Mouse (Mus musculus) G1E-ER4 (cell line): ENCODE measurements around the gene Drg1. TPM values are rescaled to one million over a fixed set of nuclear protein-coding genes. Genes with fewer than 3 reads are reported as not detected.

ENCODE experiments used
- GATA1 ChIP-seq: IDR thresholded peaks from one replicate; pipeline ENCODE4 v1.8.0; 2012; ENCODE audit warnings: low read length, inconsistent platforms
- polyA plus RNA-seq: library from polyadenylated mRNA; stranded (reverse); fragments of >175 nt; gene quantifications from 2 replicates; pipeline ENCODE4 v1.2.3, GENCODE M21; 2012

Gene Drg1
- polyA plus RNA-seq, 1 experiment, result 103 TPM

DNA sequence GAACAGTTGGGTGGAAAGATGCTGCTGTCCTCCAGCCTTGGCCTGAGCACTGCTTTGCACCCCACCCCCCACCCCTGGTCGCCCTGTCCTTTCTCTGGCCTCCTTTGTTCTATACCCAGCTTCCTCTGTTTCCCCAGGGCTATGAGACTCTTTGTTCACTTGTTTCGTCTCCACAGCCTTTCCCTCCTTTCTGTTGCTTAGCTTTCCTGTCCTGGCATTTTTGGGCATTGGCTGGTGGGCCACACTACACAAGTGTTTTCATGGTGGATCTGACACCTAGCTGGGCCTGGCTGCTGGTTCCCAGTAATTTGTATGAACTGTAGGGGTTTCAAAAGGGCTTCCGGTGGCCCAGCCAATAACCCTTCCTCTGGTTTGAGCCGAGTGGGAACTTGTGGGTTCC is 27.1 kb upstream of the Drg1 start:
- TF ChIP-seq GATA1, result no peak

DNA sequence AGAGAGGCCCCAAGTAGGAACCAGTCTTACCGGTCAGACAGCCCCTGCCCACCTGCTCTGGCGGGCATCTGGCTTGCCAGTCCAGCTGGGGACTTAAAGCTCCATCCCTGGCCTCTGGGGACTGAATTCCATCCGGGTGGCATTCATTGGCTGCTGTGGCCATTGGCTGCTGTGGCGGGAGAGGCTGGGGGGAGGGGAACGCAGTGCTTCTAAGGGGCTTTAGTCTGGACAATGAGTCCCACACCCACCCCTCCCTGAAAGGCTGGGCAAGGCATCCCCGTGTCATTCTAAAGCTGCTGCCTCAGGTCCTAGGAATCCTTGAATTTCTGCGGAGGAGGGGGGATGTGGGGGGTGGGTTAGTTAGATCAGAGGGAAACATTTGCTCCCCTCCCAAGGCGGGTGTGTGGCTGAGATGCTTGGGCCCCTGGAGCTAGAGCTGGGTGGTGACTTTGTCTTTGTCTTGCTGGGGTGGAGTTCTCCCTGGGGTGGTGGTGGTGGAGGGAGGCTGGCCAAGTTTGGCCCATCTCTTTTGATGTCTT is 26.6 kb upstream of the Drg1 start:
- no peak for TF ChIP-seq GATA1

DNA sequence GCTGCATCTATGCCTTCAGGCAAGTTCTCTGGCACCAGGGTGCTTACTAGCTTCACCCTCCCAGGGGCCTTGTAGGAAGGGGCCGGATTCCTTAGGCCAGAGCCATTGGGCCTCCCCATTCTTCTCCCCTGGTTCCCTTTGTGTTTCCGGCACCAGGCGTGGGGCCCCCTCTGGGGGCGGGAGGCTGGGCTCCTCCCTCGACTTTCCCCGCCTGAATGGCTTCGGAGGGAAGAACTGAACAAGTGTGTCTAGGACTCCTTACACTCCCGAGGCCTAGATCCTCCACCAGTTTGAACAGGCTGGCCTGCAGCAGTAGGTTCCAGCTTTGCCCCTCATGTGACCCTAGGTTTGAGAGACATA is 25.8 kb upstream of the Drg1 start:
- TF ChIP-seq GATA1, result no peak

DNA sequence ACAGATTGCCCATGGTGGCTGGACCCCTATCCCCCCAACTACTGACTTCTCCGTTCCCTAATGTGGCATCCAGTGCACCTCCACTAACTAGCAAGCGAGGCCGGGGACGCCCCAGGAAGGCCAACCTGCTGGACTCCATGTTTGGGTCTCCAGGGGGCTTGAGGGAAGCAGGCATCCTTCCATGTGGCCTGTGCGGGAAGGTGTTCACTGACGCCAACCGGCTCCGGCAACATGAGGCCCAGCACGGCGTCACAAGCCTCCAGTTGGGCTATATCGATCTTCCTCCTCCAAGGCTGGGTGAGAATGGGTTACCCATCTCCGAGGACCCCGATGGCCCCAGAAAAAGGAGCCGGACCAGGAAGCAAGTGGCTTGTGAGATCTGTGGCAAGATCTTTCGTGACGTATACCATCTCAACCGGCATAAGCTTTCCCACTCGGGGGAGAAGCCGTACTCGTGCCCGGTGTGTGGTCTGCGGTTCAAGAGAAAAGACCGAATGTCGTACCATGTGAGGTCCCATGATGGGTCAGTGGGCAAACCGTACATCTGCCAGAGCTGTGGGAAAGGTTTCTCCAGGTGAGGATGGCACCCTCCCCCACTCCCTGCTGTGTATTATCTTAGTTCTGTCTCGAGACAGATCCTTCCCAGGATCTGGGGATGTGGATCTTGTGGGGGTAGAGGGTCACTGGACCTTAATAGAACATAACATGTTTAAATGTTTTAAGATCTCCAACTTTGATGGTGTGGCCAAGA is 25.3 kb upstream of the Drg1 start:
- no peak for TF ChIP-seq GATA1

DNA sequence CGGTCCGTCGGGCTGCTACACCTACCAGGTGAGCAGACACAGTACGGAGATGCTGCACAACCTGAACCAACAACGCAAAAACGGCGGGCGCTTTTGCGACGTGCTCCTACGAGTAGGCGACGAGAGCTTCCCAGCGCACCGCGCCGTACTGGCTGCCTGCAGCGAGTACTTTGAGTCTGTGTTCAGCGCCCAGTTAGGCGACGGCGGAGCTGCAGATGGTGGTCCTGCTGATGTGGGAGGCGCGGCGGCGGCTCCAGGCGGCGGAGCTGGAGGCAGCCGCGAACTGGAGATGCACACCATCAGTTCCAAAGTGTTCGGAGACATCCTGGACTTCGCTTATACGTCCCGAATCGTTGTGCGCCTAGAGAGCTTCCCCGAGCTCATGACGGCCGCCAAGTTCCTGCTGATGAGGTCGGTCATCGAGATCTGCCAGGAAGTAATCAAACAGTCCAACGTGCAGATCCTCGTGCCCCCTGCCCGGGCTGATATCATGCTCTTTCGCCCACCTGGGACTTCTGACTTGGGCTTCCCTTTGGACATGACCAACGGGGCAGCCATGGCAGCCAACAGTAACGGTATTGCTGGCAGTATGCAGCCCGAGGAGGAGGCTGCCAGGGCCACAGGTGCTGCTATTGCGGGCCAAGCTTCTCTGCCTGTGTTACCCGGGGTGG is 24.6 kb upstream of the Drg1 start:
- TF ChIP-seq GATA1, result no peak

DNA sequence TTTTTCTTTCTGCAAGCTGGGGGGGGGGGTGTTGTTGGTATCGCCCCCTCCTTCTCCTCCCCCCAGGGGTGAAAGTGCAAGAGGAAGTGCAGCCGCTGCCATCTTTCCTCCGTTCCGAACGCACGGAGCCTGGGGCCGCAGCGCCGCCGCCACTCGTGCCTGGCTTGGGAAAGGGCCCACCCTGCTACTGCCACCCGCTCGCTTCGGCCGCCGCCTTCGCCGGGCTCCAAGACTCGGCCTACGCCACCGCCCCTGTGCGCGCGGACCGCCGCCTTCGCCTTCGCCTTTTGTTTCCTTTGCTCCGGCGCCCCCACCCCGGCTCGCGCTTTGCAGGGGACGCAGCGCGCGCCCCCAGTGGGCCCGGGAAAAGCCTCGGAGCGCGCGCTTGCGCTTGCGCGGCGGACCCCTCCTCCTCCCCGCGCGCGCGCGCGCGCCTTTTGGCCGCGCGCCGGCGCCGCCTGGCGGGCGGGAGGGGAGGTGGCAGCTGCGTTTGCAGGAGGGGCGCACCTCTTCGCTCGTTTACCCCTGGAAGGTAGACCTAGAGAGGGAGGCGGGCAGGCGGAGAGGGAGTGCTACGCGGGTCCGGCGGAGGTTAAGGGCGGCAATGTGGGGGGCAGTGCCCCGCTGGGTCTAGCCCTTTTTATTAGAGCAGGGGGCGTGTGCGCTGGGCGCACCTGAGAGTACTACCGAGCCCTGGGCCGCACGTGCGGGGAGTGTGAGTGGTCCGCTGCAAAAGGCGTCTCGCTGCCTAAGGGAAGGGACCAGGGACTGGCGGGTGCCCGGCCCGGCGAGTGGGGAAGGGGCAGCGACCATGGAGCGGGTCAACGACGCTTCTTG is 23.8 kb upstream of the Drg1 start:
- TF ChIP-seq GATA1, result no peak

DNA sequence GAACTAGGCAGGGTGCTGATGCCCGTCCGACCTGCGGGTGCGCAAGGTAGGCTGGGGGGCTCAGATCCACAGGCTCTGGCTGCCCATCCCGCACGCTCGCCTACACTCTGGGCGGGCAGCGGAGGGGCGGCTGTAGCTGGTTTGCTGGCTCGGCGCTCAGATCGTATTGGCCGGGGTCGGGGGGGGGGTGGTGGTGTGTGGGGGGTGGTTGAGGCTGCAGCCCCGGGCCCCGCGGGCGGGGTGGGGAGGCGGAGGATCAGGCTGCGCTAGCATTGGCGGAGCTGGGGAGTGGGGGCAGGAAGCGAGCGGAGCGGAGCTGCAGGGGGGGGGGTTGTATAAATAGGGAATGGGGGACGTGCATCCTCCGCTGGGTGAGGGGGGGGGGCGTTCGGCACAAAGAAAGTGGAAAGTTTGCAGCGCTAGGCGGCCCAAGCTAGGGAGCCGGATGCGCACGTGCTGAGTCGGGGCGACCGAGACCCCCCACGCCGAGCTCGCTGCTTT is 23.1 kb upstream of the Drg1 start:
- no peak for TF ChIP-seq GATA1

DNA sequence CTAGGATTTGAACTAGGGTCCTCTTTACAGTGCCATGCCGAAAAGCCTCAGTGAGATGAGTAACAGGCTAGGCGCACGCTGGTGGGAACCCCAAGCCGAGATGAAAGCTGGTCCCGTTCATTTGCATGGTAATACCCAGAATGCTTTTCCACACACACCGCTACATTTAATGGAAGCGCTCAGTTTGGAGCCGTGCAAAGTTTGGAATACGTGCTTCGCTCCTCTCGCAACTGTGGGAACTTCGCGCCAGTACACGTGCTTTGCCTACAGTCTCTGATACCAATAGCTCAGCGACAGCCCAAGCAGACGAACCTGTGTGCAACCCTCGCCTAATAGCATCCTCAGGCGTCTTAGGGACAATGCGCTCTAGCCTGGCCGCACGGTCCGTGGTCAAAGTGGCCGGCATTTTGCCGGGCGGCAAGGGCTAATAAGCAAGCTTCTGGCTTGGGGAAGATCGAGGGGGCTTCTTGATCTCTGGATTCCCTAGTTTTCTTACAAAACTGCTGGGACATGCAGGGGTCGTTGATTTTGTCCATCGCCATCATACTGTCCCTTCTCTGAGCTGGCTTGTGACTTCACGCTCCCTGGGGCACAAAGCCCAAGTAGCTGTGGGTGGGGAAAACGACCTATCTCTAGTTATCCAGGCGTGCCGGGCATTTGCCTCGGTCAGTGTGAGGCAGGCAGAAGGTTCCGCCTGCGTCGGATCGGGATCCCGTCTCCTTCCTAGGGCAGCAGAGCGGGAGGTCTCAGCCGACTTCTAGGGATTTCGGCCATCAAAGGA is 22.5 kb upstream of the Drg1 start, which contains the start of gene Patz1:
Patz1 (plus strand) TSS at position 354 of the 781 bp plus-strand sequence.
- no peak for TF ChIP-seq GATA1

DNA sequence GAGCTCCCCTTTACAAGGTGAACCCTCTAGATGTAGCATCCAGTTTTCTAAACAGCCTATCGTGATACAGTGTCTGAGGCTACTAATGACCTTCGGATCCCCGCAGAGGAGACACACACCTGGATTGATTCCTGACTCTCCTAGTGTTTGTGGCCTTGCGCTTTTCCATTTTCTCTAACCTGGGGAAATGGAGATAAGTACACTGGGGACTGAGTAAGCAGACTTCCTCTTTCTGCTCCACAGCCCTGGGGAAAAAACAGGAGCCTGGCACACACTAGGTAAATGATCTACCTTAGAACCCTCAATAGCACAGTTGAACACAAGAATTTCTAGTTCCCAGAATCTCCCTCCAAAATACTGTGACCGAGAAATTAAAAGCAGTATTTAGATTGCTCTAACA is 21.7 kb upstream of the Drg1 start:
- no peak for TF ChIP-seq GATA1

DNA sequence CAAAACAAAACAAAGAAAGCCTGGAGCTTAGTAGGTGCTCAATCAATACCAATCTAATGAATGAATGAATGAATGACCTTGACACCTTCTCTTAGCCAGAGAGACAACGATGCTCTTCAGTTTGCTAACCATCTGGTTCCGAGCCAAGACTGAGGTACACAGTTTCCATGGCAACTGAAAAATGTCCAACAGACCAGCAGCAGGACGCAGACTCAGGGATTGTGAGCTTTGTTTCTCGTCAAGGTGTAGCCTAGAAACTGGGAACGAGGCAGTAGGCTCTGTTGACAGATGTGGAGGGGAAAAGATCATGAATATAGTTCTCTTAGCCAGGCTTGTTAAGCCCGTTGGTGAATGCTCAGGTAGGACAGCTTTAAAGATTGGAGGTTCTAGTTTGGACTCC is 20.9 kb upstream of the Drg1 start:
- no peak for TF ChIP-seq GATA1

DNA sequence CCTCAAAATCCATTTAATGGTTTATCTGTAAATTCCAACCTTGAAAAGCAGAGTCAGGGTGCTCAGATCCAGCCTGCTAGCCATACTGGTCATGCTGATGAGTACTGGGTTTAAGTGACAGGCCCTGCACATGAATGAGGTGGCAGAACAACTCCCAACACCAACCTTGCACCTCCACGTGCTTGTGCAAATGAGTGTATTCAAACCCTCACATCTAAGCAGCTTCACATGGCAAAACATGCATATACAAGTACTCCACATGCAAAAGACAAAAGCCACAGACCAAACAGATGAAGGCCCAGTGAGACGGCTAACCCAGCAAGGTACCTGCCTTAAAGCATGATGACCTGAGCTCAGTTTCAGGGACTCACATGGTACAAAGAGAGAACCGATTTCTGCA is 19.7 kb upstream of the Drg1 start:
- no peak for TF ChIP-seq GATA1

DNA sequence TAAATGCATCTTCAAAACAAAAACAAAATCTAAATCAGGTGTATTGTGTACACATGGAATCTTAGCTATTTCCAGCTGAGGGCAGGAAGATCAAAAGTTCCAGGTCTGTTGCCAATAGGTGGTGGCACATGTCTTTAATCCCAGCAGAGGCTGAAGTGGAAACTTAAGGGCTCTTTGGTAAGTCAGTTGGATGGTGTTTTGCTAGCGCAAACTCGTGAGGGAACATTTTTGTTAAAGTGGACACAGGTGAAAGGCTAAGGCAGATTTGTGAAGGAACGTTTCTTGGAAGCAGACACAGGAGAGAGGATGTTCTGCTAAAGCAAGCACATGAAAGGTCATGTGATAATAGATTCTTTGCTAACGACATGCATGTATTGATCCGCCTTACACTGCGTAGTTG is 17.4 kb upstream of the Drg1 start:
- TF ChIP-seq GATA1, result no peak

DNA sequence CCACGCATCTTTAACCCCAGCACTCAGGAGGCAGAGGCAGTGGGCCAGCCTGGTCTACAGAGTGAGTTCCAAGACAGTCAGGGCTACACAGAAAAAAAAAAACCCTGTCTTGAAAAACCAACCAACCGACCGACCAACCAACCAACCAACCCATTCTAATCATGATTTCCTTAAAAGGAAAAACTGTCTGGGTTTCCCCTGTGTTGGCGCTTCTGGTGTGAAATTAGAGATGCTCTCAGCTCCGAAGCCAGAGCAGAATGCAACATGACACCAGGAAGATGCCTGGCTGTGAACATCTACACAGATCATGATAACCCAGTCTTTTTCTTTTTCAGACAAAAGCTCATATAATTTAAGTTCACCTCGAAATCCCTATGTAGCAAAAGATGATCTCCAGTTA is 16.7 kb upstream of the Drg1 start:
- TF ChIP-seq GATA1, result no peak

DNA sequence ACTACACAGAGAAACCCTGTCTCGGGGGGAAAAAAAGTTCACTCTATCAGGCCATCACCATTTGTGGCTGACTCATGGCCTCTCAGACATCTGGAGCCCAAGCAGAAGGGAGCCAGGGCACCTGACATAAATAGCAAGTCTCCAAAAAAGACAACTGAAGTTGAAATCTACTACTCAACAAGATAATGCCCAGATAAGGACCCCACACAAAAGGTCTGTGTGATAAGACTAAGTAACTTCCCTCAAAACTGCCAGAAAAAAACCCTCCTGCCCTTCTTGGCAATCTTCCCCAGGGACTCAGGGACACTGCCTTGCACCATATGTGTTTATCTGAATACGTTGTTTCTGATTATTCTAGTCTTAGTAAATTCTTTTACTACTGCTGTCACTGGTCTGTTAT is 13.5 kb upstream of the Drg1 start:
- TF ChIP-seq GATA1, result peak; percentile 35

DNA sequence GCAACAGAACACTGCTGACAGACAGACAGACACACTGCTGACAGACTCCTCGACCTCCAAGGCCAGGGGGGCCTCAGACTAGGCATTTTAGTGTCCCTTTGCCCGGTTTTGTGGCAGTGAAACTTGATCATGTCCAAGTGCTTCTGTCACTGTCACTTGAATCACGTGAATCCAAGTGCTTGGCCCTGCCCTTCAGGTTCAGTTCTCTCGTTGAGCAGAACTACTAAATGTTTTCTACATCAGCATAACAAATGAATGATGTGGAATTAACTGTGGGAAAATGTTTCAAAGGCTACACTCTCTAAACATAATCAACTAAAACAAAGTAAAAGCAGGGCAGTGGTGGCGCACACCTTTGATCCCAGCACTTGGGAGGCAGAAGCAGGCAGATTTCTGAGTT is 12.1 kb upstream of the Drg1 start:
- TF ChIP-seq GATA1, result no peak

DNA sequence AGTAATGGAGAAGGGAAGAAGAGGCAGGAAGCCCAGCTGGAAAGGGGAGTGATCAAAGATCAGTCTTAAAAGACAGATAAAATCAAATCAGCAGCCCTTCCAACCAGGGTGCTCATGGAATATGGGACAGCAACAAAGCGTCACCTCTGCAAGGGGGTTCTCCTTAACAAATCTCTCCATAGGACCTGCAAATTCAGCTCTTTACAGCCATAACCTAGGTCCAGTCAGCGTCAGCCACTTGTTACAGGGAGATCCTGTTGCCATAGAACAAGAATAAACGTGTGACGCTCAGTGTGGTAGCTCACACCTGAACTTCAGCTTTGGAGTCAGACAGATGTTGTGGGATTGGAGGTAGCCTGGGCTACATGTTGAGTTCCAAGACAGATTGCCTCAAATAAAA is 3.0 kb upstream of the Drg1 start:
- no peak for TF ChIP-seq GATA1
